22 mouse cellular contexts compared by ENCODE assay signal in genomic region chr4:154709391-154710107, GRCm38 (mm10). TPM values are rescaled to one million over a fixed set of nuclear protein-coding genes. Genes with fewer than 3 reads are reported as not detected.
A peak's percentile ranks its signal among the peaks of the same experiment; 100 is the strongest.
DNase-seq lines count a peak whose midpoint lies in the region; ATAC-seq lines count a peak whose summit lies in the region.
"Had no signal": no experiment of that assay in that cellular context is flagged by ENCODE, and none has a peak within 500 bp of the region (broad histone marks: within the 10 kb centered on the region; RNA-seq: fewer than 3 reads in every experiment).

No protein-coding gene starts in this region.

- ATAC-seq in limb, embryonic 13.5 days (ENCODE audit: low FRiP score, low read depth): 0 out of 2 replicates have a peak, but pooled peaks have one; percentile 24
- ATAC-seq in granulocyte monocyte progenitor cell, adult 5-6 weeks (replicated peaks; ENCODE audit: poor library complexity, severe bottlenecking): no peak
- no peak for ATAC-seq in liver, embryonic 12.5 days
- ATAC-seq: hindbrain, postnatal 0 days had no signal

- H3K27me3 ChIP-seq in embryonic facial prominence, embryonic 10.5 days (replicated peaks; ENCODE audit: low read depth, poor library complexity, severe bottlenecking): peaks cover 22% of the 10 kb centered on the region
- H3K27me3 ChIP-seq in limb, embryonic 13.5 days: peaks cover 22% of the 10 kb centered on the region; the same call in 1 of the 2 replicates
- H3K27me3 ChIP-seq in liver, embryonic 12.5 days (replicated peaks): peaks cover 11% of the 10 kb centered on the region; the same call in 1 of the 2 replicates
- H3K27me3 ChIP-seq: neural tube, embryonic 15.5 days had no signal

- H3K4me1 ChIP-seq in embryonic facial prominence, embryonic 10.5 days: peaks cover 43% of the 10 kb centered on the region
- peaks cover 74% of the 10 kb centered on the region for H3K4me1 ChIP-seq in limb, embryonic 13.5 days
- H3K4me1 ChIP-seq in liver, embryonic 12.5 days: no peaks in the 10 kb centered on the region
- H3K4me1 ChIP-seq: heart, embryonic 13.5 days; midbrain, embryonic 12.5 days had no signal

- H3K4me3 ChIP-seq in embryonic facial prominence, embryonic 10.5 days: no peak overlapping the region
- no peak overlapping the region for H3K4me3 ChIP-seq in limb, embryonic 13.5 days
- no peak overlapping the region for H3K4me3 ChIP-seq in liver, embryonic 12.5 days
- H3K4me3 ChIP-seq: heart, embryonic 13.5 days; midbrain, embryonic 12.5 days; myocyte; neural tube, embryonic 15.5 days had no signal

- peak; percentile 1 for DNase-seq in kidney, adult 18-20 months
- no peak for DNase-seq in kidney, adult 9 months
- peak; percentile 62 for DNase-seq in embryonic facial prominence, embryonic 10.5 days (ENCODE audit: low spot score)
- peak; percentile 64 for DNase-seq in hindlimb bud, embryonic 11.5 days (ENCODE audit: extremely low spot score, low read depth, low spot score)
- DNase-seq in adipocyte (ENCODE audit: low spot score): no peak
- DNase-seq: cerebellum, adult 9-11 months; heart, postnatal 4 days; lung, embryonic 14.5 days; thymus, postnatal 14 days had no signal

- H3K9ac ChIP-seq in limb, embryonic 13.5 days: 0 out of 2 replicates have a peak overlapping the region, but pooled peaks have one; percentile 8
- H3K9ac ChIP-seq in liver, embryonic 12.5 days: no peak overlapping the region
- H3K9ac ChIP-seq: heart, embryonic 13.5 days; lung, embryonic 14.5 days; midbrain, embryonic 12.5 days; neural tube, embryonic 15.5 days had no signal

- H3K27ac ChIP-seq in embryonic facial prominence, embryonic 10.5 days (replicated peaks): peak overlapping the region; percentile 68
- H3K27ac ChIP-seq in limb, embryonic 13.5 days: peak overlapping the region; percentile 56
- H3K27ac ChIP-seq in liver, embryonic 12.5 days: no peak overlapping the region
- H3K27ac ChIP-seq: heart, embryonic 13.5 days; hindbrain, postnatal 0 days; midbrain, embryonic 12.5 days; neural tube, embryonic 15.5 days had no signal

- H3K36me3 ChIP-seq in embryonic facial prominence, embryonic 10.5 days (replicated peaks): no peaks in the 10 kb centered on the region
- H3K36me3 ChIP-seq in limb, embryonic 13.5 days: no peaks in the 10 kb centered on the region
- H3K36me3 ChIP-seq in liver, embryonic 12.5 days: no peaks in the 10 kb centered on the region
- H3K36me3 ChIP-seq: heart, embryonic 13.5 days; midbrain, embryonic 12.5 days; neural tube, embryonic 15.5 days had no signal

- WGBS in embryonic facial prominence, embryonic 10.5 days: 53% methylated on average over 21 of the region's 21 CpGs
- 16% methylated on average over 21 of the region's 21 CpGs for WGBS in limb, embryonic 13.5 days
- WGBS in liver, embryonic 12.5 days (ENCODE audit: insufficient replicate concordance): 62% methylated on average over 21 of the region's 21 CpGs

- peak overlapping the region; percentile 47 for H3K4me2 ChIP-seq in limb, embryonic 13.5 days (replicated peaks)
- H3K4me2 ChIP-seq in liver, embryonic 12.5 days: no peak overlapping the region
- H3K4me2 ChIP-seq: heart, embryonic 13.5 days; lung, embryonic 14.5 days; midbrain, embryonic 12.5 days; neural tube, embryonic 15.5 days had no signal

- H3K9me3 ChIP-seq in embryonic facial prominence, embryonic 10.5 days: no peaks in the 10 kb centered on the region
- no peaks in the 10 kb centered on the region for H3K9me3 ChIP-seq in limb, embryonic 13.5 days
- H3K9me3 ChIP-seq in liver, embryonic 12.5 days (replicated peaks): no peaks in the 10 kb centered on the region
- H3K9me3 ChIP-seq: heart, embryonic 13.5 days; midbrain, embryonic 12.5 days; neural tube, embryonic 15.5 days had no signal

RNA-seq across cellular contexts. Expression of gene Actrt2, which starts 41.9 kb away (rescaled TPM):
- not detected in 2 replicates for polyA plus RNA-seq in embryonic facial prominence, embryonic 10.5 days (2016; fragmentation: Nextera tagmentation; extraction: Ambion mirVana)
- polyA plus RNA-seq in limb, embryonic 13.5 days (2015; fragmentation: Nextera tagmentation; extraction: Ambion mirVana): not detected in 2 replicates
- not detected in 2 replicates for total RNA-seq in granulocyte monocyte progenitor cell, adult 5-6 weeks (2014; fragmentation: Nextera tagmentation)
- not detected in 2 replicates for total RNA-seq in granulocyte monocyte progenitor cell, adult 5-6 weeks (2017)
- polyA plus RNA-seq in liver, embryonic 12.5 days (2016; fragmentation: Nextera tagmentation; extraction: Ambion mirVana): not detected in 2 replicates
- total RNA-seq: ES-E14; gastrocnemius, postnatal 36 days; heart, postnatal 4 days; hindbrain, postnatal 0 days; left cerebral cortex, adult 8-10 months; liver, adult 2 months had no signal
- polyA plus RNA-seq: heart, embryonic 13.5 days; hindbrain, postnatal 0 days; liver, adult 2 months; lung, embryonic 14.5 days; midbrain, embryonic 12.5 days; myocyte; neural tube, embryonic 15.5 days; small intestine, adult 2 months had no signal

Comparison
In these comparisons a context has a peak if more than half of its experiments do, and no peak if none do; other contexts are left out.
1. DNase-seq: peak in kidney, adult 18-20 months (single experiment), embryonic facial prominence, embryonic 10.5 days (single experiment) and hindlimb bud, embryonic 11.5 days (single experiment); none in kidney, adult 9 months (single experiment) and adipocyte (single experiment).